Mouse (Mus musculus): ENCODE results near the gene Espn.

Gene Espn

DNA sequence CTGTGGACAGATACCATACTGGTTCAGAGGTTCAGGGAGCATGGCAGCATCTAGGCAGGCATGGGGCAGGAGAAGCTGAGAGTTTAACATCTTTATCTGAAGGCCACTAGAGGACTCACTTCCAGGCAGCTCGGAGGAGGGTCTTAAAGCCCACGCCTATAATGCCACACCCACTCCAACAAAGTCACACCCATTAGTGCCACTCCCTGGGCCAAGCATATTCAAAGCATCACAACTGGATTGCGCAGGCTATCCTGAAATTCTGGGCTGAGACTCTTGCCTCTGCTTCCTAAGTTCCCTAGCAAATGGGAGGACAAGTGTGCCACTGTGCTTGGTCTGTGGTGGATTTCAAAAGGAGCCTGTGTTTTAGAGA is 33.0 kb upstream of the Espn start:
- ChIA-PET CTCF (interaction anchor here (0.6 to 5.3 kb wide), 37 partner anchors 9 to 323 kb away, joined by 3 to 72 read pairs (median 5); partner anchors contain the start of genes Camta1 (in 1 of the 4) and Rnf207 (in 1 of the 4)), POLR2A (interaction anchor here (0.5 to 4.3 kb wide), 36 partner anchors 8 to 331 kb away, joined by 3 to 27 read pairs (median 4); partner anchors contain the start of genes Acot7 (in 2 of the 4), Rnf207 (in 2 of the 4), Dnajc11 (in 1 of the 4) and Espn (in 1 of the 4))

DNA sequence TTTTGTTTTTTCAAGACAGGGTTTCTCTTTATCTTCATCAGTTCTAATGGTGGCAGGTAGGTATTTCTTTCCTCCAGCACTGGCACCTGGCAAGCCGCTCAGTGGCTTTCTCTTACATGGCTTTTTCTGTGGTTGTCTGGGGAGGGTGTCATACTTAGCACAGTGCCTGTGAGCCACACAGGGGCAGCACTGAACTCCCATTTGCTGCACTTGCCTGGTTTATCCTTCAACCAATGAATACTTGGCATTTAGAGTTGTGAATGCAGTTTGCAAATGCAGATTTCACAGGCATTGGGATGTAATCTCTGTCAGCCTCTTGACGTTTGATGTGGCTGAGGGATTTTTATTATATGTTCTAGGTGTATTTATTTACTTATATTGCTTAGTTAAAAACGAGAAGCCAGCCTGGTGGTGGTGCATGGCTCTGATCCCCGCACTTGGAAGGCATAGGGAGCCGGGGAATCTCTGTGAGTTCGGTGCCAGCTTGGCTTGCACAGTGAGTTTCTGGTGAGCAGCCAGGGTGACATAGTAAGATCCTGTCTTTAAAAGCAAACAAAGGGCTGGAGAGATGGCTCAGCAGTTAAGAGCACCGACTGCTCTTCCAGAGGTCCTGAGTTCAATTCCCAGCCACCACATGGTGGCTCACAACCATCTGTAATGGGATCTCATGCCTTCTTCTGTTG is 32.3 kb upstream of the Espn start:
- ChIA-PET POLR2A (interaction anchor here in 2 of 4 experiments (1.1 to 4.0 kb wide), 12 partner anchors 7 to 110 kb away, joined by 3 to 27 read pairs (median 5); partner anchors contain the start of gene Acot7 (in 1 of the 2)), CTCF (interaction anchor here (0.6 to 5.3 kb wide), 28 partner anchors 10 to 307 kb away, joined by 3 to 72 read pairs (median 6); partner anchors contain the start of gene Rnf207 (in 1 of the 4))

DNA sequence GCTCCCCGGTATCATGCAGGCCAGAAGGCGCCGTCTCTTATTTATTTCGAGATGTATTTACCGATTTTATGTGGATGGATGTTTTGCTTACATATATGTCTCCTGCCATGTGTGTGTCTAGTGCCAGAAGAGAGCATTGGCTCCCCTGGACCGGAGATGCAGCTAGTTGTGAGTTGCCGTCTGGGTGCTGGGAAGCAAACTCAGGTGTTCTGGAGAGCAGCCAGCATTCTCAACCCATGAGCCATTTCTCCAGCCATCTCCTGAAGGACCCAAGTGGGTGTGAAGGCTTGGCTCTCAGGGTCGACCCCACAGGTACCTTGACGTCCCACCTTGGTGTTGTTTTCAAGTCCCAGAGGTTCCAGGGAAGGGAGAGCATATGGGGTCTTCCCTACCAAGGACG is 30.0 kb upstream of the Espn start:
- POLR2A ChIA-PET = interaction anchor here in 1 of 4 experiments (0.6 to 0.9 kb wide), 2 partner anchors 28 to 93 kb away, joined by 3 read pairs; no protein-coding TSS in a partner anchor
- CTCF ChIA-PET = interaction anchor here in 2 of 4 experiments (0.5 to 1.4 kb wide), 5 partner anchors 9 to 159 kb away, joined by 3 to 7 read pairs (median 3); no protein-coding TSS in a partner anchor

DNA sequence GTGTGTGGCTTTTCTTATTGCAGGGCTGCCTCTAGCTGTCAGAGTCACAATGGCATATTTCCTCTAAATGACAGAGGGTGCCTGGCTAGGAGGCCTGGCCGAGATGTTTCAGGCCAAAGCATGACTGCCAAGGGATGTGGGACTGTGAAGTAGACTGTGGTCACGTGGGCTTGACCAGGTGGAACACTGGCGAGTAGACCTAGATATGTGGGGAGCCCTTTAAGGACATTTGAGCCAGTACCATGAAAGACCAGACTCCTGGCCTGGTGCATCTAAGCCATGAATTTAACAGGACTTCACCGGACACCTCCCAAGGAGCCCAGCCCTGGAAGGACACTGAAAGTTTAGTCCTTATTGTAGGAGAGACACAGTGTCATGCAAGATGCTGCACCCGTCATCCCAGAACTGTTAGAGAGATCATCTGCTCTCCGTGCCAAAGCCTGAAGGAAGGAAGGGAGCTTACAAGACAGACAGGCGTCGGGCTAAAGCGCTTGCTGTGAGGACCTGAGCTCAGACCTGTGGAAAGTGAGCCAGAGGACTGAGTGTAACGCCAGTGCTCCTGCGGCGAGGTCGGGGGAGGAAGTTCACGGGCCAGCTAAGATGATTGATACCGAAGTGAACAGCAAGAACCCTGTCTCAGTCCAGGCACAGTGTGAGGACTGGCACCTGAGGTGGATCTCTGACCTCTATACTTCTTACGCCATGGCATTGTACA is 27.9 kb upstream of the Espn start:
- POLR2A ChIA-PET = interaction anchor here in 2 of 4 experiments (0.6 to 1.0 kb wide), 4 partner anchors 8 to 289 kb away, joined by 3 read pairs; partner anchors contain the start of gene Rpl22 (in 1 of the 2)
- CTCF ChIA-PET = interaction anchor here in 1 of 4 experiments (0.8 kb wide), 1 partner anchor 14 kb away, joined by 3 read pairs; no protein-coding TSS in a partner anchor

DNA sequence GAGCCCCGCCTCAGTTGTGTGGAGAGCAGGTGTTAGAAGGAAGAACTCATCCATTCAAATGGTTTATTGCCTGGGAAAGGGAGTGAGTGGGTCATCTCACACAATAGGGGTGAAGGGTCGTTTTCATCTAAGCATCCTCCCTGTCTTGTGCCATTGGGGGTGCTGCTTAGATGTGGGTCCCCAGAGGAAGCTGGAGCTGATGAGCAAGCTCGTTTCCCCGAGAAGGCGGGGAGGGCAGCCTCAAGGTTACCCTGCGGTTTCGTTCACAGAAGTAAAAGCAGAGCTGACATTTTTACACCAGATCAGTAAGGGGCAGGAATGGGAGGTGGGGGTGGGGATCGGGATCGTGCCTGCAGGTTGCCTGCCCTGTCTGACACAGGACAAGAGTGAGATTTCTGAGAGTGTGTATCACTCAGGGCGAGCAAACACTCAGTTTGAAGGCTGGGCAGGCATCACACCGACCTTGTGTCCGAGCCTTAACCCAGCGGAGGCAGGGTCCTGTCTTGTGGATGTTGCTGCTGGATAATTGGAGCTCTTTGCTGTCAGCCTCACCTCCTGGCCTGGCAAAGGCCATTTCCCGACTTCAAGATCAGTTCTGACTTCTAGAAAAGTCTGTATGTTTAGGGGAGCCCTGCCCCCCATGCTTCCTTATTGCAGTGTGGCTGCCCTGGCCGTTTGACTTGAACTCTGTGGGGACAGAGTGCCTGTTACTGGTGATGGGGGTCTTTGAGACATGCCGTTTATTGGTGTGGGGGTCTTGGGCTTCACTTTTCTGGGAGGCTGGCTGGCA is 26.9 kb upstream of the Espn start:
- POLR2A ChIA-PET = interaction anchor here in 3 of 4 experiments (0.6 to 1.0 kb wide), 10 partner anchors 9 to 770 kb away, joined by 3 to 12 read pairs (median 3); partner anchors contain the start of gene Rpl22 (in 1 of the 3)
- CTCF ChIA-PET = interaction anchor here in 3 of 4 experiments (0.6 to 1.2 kb wide), 5 partner anchors 13 to 588 kb away, joined by 3 to 9 read pairs (median 4); partner anchors contain the start of gene Rnf207 (in 1 of the 3)

DNA sequence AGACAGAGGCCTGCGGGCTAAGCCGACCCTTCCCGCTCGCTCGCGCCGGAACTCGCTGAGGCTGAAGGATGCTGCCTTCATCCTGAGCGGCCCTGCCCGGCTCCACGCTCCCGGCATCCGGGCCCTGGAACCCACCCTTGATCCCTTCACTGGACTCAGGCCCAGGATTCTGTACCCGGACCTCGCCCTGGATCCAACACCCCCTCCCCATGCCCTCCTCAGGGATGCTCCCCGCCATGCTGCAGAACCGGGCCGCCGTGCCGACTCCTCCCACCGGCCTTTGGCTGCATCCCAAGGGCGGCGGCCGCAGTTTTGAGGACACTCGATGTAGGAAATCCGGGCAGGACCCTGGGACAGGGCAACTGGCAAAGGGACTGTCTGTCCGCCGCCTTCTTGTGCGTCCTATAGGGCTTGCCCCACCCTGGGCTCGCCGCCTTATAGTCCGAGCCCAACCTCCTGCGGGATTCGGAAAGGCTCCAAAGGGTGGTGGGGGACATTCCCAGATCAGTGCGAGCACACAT is 26.2 kb upstream of the Espn start:
- ChIA-PET CTCF (interaction anchor here (0.6 to 2.2 kb wide), 16 partner anchors 12 to 589 kb away, joined by 3 to 13 read pairs (median 4); partner anchors contain the start of gene Rnf207 (in 1 of the 4)), POLR2A (interaction anchor here in 3 of 4 experiments (0.6 to 2.2 kb wide), 28 partner anchors 7 to 683 kb away, joined by 3 to 20 read pairs (median 4); partner anchors contain the start of genes Kcnab2 (in 2 of the 3) and Rnf207 (in 1 of the 3))

DNA sequence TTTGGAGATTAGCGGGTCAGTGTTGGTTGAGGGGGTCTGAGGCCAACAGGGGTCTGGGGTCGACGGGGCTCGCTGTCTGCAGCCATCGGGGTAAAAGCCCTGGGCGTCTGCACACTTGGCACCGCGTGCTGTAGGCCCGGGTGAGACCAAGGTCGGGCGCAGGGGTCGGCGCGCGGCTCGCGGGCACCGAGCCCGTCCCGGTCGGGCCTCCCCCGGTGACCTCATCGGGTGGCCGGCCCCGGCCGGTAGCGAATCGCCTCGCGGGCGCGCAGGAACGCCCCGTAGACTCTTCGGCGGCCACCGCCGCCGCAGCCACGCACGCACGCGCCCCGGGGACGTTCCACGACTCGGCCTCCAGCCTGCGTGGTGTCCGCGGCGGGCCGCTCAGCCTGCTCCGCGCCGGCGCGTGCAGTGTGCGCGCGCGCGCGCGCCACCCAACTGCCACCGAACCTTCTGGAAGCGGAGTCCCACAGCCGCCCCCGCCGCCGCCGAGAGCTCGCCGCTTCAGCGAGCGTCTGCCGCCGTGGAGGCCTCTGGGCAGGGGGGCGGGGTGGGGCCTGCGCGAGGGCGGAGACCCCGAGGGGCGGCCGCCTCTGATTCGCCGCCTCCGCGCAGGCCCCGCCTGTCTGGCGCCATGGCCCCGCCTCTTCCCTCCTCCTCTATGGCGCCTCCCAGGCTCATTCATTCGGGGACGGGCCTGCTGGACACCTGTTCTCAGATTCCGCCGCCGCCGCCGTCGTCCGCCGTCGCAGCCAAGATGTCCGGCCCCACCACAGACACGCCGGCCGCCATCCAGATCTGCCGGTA is 25.6 kb upstream of the Espn start, which contains the start of gene Acot7:
Gene Acot7, plus strand, starts transcription at position 598 of the 807 bp plus-strand sequence.
- ChIA-PET CTCF (interaction anchor here (0.5 to 2.2 kb wide), 24 partner anchors 9 to 1986 kb away, joined by 3 to 13 read pairs (median 4); partner anchors contain the start of gene Rnf207 (in 1 of the 4)), POLR2A (interaction anchor here in 3 of 4 experiments (0.6 to 2.2 kb wide), 34 partner anchors 8 to 341 kb away, joined by 3 to 20 read pairs (median 4); partner anchors contain the start of genes Kcnab2 (in 2 of the 3), Rpl22 (in 2 of the 3) and Rnf207 (in 1 of the 3))

DNA sequence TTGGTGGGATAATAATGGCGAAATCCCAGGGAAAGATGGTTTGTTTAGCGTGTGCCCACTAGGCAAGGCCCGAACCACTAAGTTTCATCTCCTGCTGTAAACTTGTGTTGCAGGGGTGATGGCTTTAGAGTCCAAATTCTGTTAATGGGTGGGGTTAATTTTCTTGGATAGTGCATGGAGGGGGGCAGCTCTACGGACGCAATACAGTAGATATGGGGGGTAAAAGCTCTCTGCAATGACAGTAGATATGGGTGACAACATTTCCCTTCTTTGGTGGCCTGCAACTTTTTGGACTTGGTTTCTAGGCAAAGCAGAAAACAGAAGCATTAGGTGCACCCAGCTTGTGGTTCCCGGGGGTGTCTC is 25.0 kb upstream of the Espn start:
- POLR2A ChIA-PET = interaction anchor here in 3 of 4 experiments (0.5 to 2.2 kb wide), 33 partner anchors 8 to 341 kb away, joined by 3 to 20 read pairs (median 4); partner anchors contain the start of genes Rpl22 (in 2 of the 3), Kcnab2 (in 1 of the 3) and Rnf207 (in 1 of the 3)
- CTCF ChIA-PET = interaction anchor here (0.5 to 2.2 kb wide), 21 partner anchors 9 to 1987 kb away, joined by 3 to 13 read pairs (median 4); partner anchors contain the start of gene Rnf207 (in 1 of the 4)

DNA sequence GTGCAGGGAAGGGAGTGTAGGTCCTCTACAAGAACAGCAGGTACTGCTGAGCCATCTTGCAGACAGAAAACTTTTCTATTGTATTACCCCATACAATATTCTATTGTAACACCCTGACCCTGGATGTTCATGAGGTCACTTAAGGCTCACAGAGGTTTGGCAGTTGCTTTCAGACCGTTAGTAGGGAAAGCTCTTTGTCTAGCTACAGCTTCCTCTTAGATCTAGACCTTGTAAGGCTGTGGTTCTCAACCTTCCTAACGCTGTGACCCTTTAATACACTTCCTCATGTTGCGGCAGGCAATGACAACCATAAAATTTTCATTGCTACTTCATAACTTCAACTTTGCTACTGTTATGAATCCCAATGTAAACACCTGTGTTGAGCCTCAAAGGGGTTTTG is 24.5 kb upstream of the Espn start:
- ChIA-PET CTCF (interaction anchor here in 3 of 4 experiments (0.8 to 2.2 kb wide), 10 partner anchors 10 to 253 kb away, joined by 3 to 13 read pairs (median 6); no protein-coding TSS in a partner anchor), POLR2A (interaction anchor here in 3 of 4 experiments (0.5 to 2.2 kb wide), 23 partner anchors 9 to 342 kb away, joined by 3 to 20 read pairs (median 4); partner anchors contain the start of genes Rnf207 (in 1 of the 3) and Rpl22 (in 1 of the 3))

DNA sequence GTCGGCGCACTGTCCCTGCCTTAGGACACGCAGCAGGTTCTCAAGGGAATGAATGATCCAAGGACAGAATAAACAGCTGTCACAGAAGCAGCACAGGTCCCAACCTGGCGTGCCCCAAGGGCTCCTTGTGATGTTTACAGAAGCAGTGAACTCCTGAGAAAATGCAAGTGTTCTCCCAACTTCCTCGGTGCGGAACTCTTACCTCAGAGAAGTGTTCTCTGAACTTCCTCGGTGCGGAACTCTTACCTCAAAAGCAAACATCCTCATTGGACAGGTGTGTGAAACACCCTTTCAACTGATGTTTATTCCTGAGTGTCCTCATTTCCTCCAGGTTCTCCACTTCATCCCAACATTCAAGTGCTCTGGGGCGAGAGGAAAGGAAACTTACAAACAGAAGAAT is 21.8 kb upstream of the Espn start:
- POLR2A ChIA-PET = interaction anchor here in 3 of 4 experiments (0.8 to 1.3 kb wide), 5 partner anchors 35 to 240 kb away, joined by 3 to 4 read pairs (median 3); partner anchors contain the start of gene Dnajc11 (in 1 of the 3)
- CTCF ChIA-PET = interaction anchor here (0.6 to 6.4 kb wide), 34 partner anchors 8 to 261 kb away, joined by 3 to 92 read pairs (median 4); partner anchors contain the start of genes Hes2 (in 1 of the 4), Rnf207 (in 1 of the 4) and Rpl22 (in 1 of the 4)

DNA sequence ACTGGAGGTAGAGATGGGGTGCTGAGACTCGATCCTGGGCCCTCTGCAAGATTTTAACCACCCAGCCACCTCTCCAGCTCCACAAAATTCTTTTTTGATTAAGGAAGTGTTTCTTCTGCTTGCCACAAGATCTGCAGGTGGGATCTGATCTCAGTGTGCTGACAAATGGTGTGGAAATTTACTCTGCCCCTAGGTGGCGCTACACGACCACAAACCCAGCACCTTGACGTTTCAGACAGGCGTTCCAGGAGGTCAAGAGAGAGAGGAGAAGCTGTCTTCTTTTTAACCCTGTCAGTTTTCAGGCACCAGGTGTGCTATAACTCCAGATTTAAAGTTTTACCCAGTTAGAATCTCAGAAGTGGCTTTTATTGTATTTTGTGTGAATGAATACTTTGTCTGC is 20.9 kb upstream of the Espn start:
- ChIA-PET POLR2A (interaction anchor here in 2 of 4 experiments (0.7 to 1.3 kb wide), 5 partner anchors 31 to 240 kb away, joined by 3 to 4 read pairs (median 3); partner anchors contain the start of gene Dnajc11 (in 1 of the 2)), CTCF (interaction anchor here (0.5 to 6.4 kb wide), 51 partner anchors 9 to 262 kb away, joined by 3 to 92 read pairs (median 4); partner anchors contain the start of genes Rnf207 (in 2 of the 4), Hes2 (in 1 of the 4) and Rpl22 (in 1 of the 4))

DNA sequence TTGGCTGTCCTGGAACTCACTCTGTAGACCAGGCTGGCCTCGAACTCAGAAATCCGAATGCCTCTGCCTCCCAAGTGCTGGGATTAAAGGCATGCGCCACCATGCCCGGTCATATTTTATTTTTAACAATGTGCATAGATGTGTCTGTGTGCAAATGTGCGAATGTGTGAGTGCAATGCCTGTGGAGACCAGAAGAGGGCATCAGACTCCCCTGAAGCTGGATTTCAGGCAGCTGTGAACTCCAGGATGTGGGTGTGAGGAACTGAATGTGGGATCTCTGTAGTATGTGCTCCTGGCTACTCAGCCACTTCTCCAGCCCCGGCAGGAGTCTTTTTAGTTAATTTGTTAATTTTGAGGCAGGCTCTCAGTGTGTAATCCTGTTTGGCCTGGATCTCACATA is 19.4 kb upstream of the Espn start:
- CTCF ChIA-PET = interaction anchor here (0.6 to 9.7 kb wide), 36 partner anchors 12 to 1890 kb away, joined by 3 to 92 read pairs (median 6); partner anchors contain the start of genes Hes2 (in 2 of the 4), Nphp4 (in 1 of the 4), Rere (in 1 of the 4) and Rnf207 (in 1 of the 4)
- POLR2A ChIA-PET = interaction anchor here in 2 of 4 experiments (0.7 to 1.5 kb wide), 7 partner anchors 14 to 179 kb away, joined by 3 to 4 read pairs (median 3); partner anchors contain the start of gene Espn (in 1 of the 2)

DNA sequence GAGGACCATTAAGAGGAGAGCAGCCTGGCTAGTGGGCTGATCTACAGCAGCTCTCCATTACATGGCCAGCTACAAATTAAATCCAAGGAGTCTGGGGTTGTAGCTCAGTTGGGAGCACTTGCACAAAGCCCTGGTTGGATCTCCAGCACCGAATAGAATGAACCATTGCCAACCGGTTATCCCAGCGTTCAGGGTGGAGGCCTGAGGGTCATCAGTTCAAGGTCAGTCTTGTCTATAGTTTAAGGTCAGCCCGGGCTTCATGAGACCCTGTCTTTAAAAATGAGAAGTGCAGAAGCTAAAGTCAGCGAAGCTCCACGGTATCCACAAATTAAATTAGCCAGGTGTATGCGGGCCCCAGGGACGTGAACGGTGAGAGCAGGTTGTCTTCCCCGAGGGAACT is 18.1 kb upstream of the Espn start:
- POLR2A ChIA-PET = interaction anchor here (0.5 to 3.1 kb wide), 13 partner anchors 9 to 156 kb away, joined by 3 to 12 read pairs (median 4); partner anchors contain the start of genes Hes2 (in 1 of the 4) and Rpl22 (in 1 of the 4)
- CTCF ChIA-PET = interaction anchor here (0.6 to 9.7 kb wide), 38 partner anchors 11 to 264 kb away, joined by 3 to 92 read pairs (median 4); partner anchors contain the start of genes Hes2 (in 3 of the 4), Espn (in 1 of the 4) and Rnf207 (in 1 of the 4)

DNA sequence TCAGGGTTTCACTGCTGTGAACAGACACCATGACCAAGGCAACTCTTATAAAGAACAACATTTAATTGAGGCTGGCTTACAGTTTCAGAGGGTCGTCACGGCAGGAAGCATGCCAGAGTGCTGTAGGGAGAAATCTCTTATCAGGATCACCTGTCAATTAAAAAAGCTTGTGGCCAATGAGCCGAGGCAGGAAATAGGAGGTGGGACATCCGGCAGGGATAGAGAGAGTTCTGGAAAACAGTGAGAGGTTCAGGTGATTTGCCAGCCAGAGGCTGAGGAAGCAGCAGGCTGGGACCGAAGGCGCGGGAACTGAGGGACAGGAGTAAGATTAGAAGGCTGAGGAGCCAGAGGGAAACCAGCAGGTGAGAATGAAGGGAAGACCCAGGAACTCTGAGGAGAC is 16.9 kb upstream of the Espn start:
- CTCF ChIA-PET = interaction anchor here (0.6 to 9.7 kb wide), 26 partner anchors 10 to 266 kb away, joined by 3 to 92 read pairs (median 4); partner anchors contain the start of gene Hes2 (in 2 of the 4)

DNA sequence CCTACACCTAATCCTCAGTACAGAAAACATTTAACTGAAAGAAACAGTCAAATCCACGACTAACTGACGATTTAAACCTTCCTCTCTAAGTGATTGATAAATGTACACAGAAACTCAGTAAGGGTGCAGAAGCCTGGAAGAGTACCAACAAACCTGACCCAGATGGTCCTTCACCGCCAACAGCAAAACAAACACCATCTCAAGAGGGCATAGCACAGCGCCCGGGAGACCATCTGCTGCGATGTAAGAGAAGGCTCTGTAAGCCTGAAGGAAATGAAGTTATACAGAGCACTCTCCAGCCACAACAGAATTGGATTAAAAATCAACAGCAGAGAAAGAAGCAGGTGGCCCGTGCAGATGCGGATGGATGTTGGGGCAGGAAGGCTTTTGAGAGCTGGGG is 15.9 kb upstream of the Espn start:
- ChIA-PET CTCF (interaction anchor here (0.6 to 9.7 kb wide), 11 partner anchors 9 to 901 kb away, joined by 3 to 76 read pairs (median 5); partner anchors contain the start of gene Hes2 (in 1 of the 4)), POLR2A (interaction anchor here in 1 of 4 experiments (1.7 to 3.1 kb wide), 4 partner anchors 8 to 157 kb away, joined by 5 to 12 read pairs (median 6); partner anchors contain the start of gene Rpl22)

More for the DNA sequence above, 16.9 kb upstream of the Espn start:
- POLR2A ChIA-PET = interaction anchor here in 3 of 4 experiments (0.6 to 3.1 kb wide), 14 partner anchors 9 to 182 kb away, joined by 3 to 12 read pairs (median 4); partner anchors contain the start of genes Acot7 (in 1 of the 3), Hes2 (in 1 of the 3) and Rpl22 (in 1 of the 3)
